In the genomic region with DNA sequence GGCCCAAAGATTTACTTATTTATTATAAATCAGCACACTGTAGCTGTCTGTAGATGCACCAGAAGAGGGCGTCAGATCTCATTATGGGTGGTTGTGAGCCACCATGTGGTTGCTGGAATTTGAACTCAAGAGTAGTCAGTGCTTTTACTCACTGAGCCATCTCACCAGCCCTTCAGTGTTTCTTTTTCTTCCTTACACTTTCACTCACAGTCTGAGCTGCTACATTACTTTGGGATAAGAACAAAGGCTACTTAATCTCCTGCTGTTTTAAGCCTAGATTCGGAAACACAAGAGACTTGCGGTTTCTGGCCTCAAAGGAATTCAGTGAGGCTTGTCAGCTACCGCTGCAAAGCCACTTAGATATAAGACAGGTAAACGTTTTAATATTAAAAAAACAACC, we compare ENCODE assay signal across 25 mouse cellular contexts. TPM values are rescaled to one million over a fixed set of nuclear protein-coding genes. Genes with fewer than 3 reads are reported as not detected.
A peak's percentile ranks its signal among the peaks of the same experiment; 100 is the strongest.
DNase-seq lines count a peak whose midpoint lies in the region; ATAC-seq and TF ChIP-seq lines count a peak whose summit lies in the region.
"Had no signal": no experiment of that assay in that cellular context is flagged by ENCODE, and none has a peak within 500 bp of the region (broad histone marks: within the 10 kb centered on the region; RNA-seq: fewer than 3 reads in every experiment).

No protein-coding gene starts in this region.

- H3K4me2 ChIP-seq in stomach, postnatal 0 days (replicated peaks; ENCODE audit: low read depth): no peak overlapping the region
- H3K4me2 ChIP-seq: forebrain, embryonic 15.5 days; hindbrain, embryonic 13.5 days had no signal

- no peaks in the 10 kb centered on the region for H3K36me3 ChIP-seq in stomach, postnatal 0 days (ENCODE audit: control insufficient read depth, insufficient read depth, low read length)
- H3K36me3 ChIP-seq in limb, embryonic 10.5 days: no peaks in the 10 kb centered on the region
- H3K36me3 ChIP-seq: embryonic facial prominence, embryonic 10.5 days; forebrain, embryonic 10.5 days; forebrain, embryonic 15.5 days; hindbrain, embryonic 13.5 days had no signal

- no peak overlapping the region for H3K27ac ChIP-seq in layer of hippocampus, adult 2 months
- no peak overlapping the region for H3K27ac ChIP-seq in stomach, postnatal 0 days (replicated peaks)
- no peak overlapping the region for H3K27ac ChIP-seq in limb, embryonic 10.5 days
- H3K27ac ChIP-seq: embryonic facial prominence, embryonic 10.5 days; forebrain, embryonic 10.5 days; forebrain, embryonic 15.5 days; hindbrain, embryonic 13.5 days; hindbrain, postnatal 0 days had no signal

- TF ChIP-seq EP300 in stomach, postnatal 0 days (optimal IDR thresholded peaks at IDR 0.05): no peak

- no peaks in the 10 kb centered on the region for H3K27me3 ChIP-seq in stomach, postnatal 0 days (ENCODE audit: control insufficient read depth, insufficient read depth, low read length)
- H3K27me3 ChIP-seq in limb, embryonic 10.5 days (ENCODE audit: low read depth, poor library complexity, severe bottlenecking): peaks cover 21% of the 10 kb centered on the region

- peak; percentile 30; the same call in 1 of the 2 replicates for TF ChIP-seq CTCF in layer of hippocampus, adult 2 months (conservative IDR thresholded peaks at IDR 0.05)
- TF ChIP-seq CTCF in stomach, postnatal 0 days (IDR thresholded peaks at IDR 0.05; ENCODE audit: low read depth): peak; percentile 25; the same call in 1 of the 2 replicates

- ATAC-seq in stomach, postnatal 0 days (ENCODE audit: low FRiP score, low TSS enrichment): no peak
- ATAC-seq: forebrain, embryonic 15.5 days; hindbrain, postnatal 0 days had no signal

- H3K9me3 ChIP-seq in stomach, postnatal 0 days (ENCODE audit: control insufficient read depth, low read length): no peaks in the 10 kb centered on the region
- H3K9me3 ChIP-seq in limb, embryonic 10.5 days (replicated peaks): no peaks in the 10 kb centered on the region
- H3K9me3 ChIP-seq: embryonic facial prominence, embryonic 10.5 days; forebrain, embryonic 10.5 days; forebrain, embryonic 15.5 days; hindbrain, embryonic 13.5 days had no signal

- no peak for DNase-seq in layer of hippocampus, adult 2 months (ENCODE audit: low spot score in 2 of 2)
- DNase-seq in layer of hippocampus, postnatal 36 days: no peak
- peak; percentile 36 for DNase-seq in thymus, postnatal 14 days
- no peak for DNase-seq in thymus, postnatal 4 days
- DNase-seq in NIH3T3 (ENCODE audit: low read depth): peak; percentile 1
- DNase-seq in stomach, postnatal 0 days (ENCODE audit: low spot score): no peak
- DNase-seq in limb, embryonic 10.5 days (ENCODE audit: low spot score): no peak
- no peak for DNase-seq in Muller cell, postnatal 12 days (ENCODE audit: inconsistent ontology term)
- DNase-seq: adrenal gland, adult 8-10 months; adrenal gland, postnatal 36 days; cerebellum, adult 2 months; cerebellum, postnatal 10 days; gastrocnemius, postnatal 36 days; heart, adult 11 months; heart, postnatal 10 days had no signal

- WGBS in stomach, postnatal 0 days: 31% methylated on average over 5 of the region's 5 CpGs
- 53% methylated on average over 5 of the region's 5 CpGs for WGBS in limb, embryonic 10.5 days

- H3K9ac ChIP-seq in stomach, postnatal 0 days (ENCODE audit: low read length): no peak overlapping the region
- H3K9ac ChIP-seq: forebrain, embryonic 15.5 days; hindbrain, embryonic 13.5 days had no signal

- no peaks in the 10 kb centered on the region for H3K4me1 ChIP-seq in stomach, postnatal 0 days (replicated peaks; ENCODE audit: control insufficient read depth, insufficient read depth)
- H3K4me1 ChIP-seq in limb, embryonic 10.5 days: peaks cover 15% of the 10 kb centered on the region
- H3K4me1 ChIP-seq: forebrain, embryonic 15.5 days; hindbrain, embryonic 13.5 days had no signal

- no peak overlapping the region for H3K4me3 ChIP-seq in layer of hippocampus, adult 2 months
- H3K4me3 ChIP-seq in stomach, postnatal 0 days (ENCODE audit: low read depth, low read length): no peak overlapping the region
- H3K4me3 ChIP-seq in limb, embryonic 10.5 days: no peak overlapping the region
- H3K4me3 ChIP-seq: embryonic facial prominence, embryonic 10.5 days; forebrain, embryonic 10.5 days; forebrain, embryonic 15.5 days; hindbrain, embryonic 13.5 days had no signal

RNA-seq across cellular contexts. Expression of a gene that starts 13.8 kb away (rescaled TPM):
- total RNA-seq in layer of hippocampus, adult 2 months (2021): 10 to 100 TPM; 43.6 to 44.1 TPM
- total RNA-seq in layer of hippocampus, postnatal 36 days (2021): 10 to 100 TPM; 43.3 to 44.5 TPM
- 126 TPM in 2 replicates for polyA plus RNA-seq in stomach, postnatal 0 days (2015; fragmentation: Nextera tagmentation; extraction: Ambion mirVana)
- 82.4 and 96.0 TPM in 2 replicates for polyA plus RNA-seq in limb, embryonic 10.5 days (2016; fragmentation: Nextera tagmentation; extraction: Ambion mirVana)

RNA-seq across cellular contexts. Expression of a gene that starts 28.0 kb away (rescaled TPM):
- total RNA-seq in layer of hippocampus, adult 2 months (2021): 10 to 100 TPM; 23.6 to 25.3 TPM
- 10 to 100 TPM; 21.2 to 23.7 TPM for total RNA-seq in layer of hippocampus, postnatal 36 days (2021)
- polyA plus RNA-seq in stomach, postnatal 0 days (2015; fragmentation: Nextera tagmentation; extraction: Ambion mirVana): 6.2 and 6.5 TPM in 2 replicates
- polyA plus RNA-seq in limb, embryonic 10.5 days (2016; fragmentation: Nextera tagmentation; extraction: Ambion mirVana): 20.1 and 24.2 TPM in 2 replicates

RNA-seq across cellular contexts. Expression of a gene that starts 42.3 kb away (rescaled TPM):
- total RNA-seq in layer of hippocampus, adult 2 months (2021): not detected
- not detected for total RNA-seq in layer of hippocampus, postnatal 36 days (2021)
- polyA plus RNA-seq in stomach, postnatal 0 days (2015; fragmentation: Nextera tagmentation; extraction: Ambion mirVana): not detected in 2 replicates
- polyA plus RNA-seq in limb, embryonic 10.5 days (2016; fragmentation: Nextera tagmentation; extraction: Ambion mirVana): 0.14 and 0.25 TPM in 2 replicates
- total RNA-seq: adrenal gland, adult 8-10 months; adrenal gland, postnatal 36 days; gastrocnemius, adult 8-10 months; gastrocnemius, postnatal 36 days; heart, postnatal 10 days; hematopoietic stem cell, adult 5-6 weeks; hindbrain, postnatal 0 days had no signal
- polyA plus RNA-seq: C2C12; cerebellum, adult 2 months; embryonic facial prominence, embryonic 14.5 days; forebrain, embryonic 15.5 days; heart, embryonic 14.5 days; hindbrain, postnatal 0 days had no signal

RNA-seq across cellular contexts. Expression of a gene that starts 53.9 kb away (rescaled TPM):
- not detected for total RNA-seq in layer of hippocampus, adult 2 months (2021)
- not detected for total RNA-seq in layer of hippocampus, postnatal 36 days (2021)
- polyA plus RNA-seq in stomach, postnatal 0 days (2015; fragmentation: Nextera tagmentation; extraction: Ambion mirVana): 0.04 TPM in 1 of 2 replicates, not detected in the other
- polyA plus RNA-seq in limb, embryonic 10.5 days (2016; fragmentation: Nextera tagmentation; extraction: Ambion mirVana): not detected in 2 replicates
- total RNA-seq: adrenal gland, adult 8-10 months; adrenal gland, postnatal 36 days; gastrocnemius, adult 8-10 months; hindbrain, postnatal 0 days had no signal
- polyA plus RNA-seq: C2C12; cerebellum, adult 2 months; embryonic facial prominence, embryonic 10.5 days; embryonic facial prominence, embryonic 14.5 days; forebrain, embryonic 10.5 days; forebrain, embryonic 15.5 days; heart, embryonic 14.5 days; hindbrain, embryonic 13.5 days; hindbrain, postnatal 0 days had no signal

Comparison
In these comparisons a context has a peak if more than half of its experiments do, and no peak if none do; other contexts are left out.
1. DNase-seq: peak in thymus, postnatal 14 days (single experiment) and NIH3T3 (single experiment); none in layer of hippocampus, adult 2 months (0 of 2), layer of hippocampus, postnatal 36 days (0 of 2), thymus, postnatal 4 days (single experiment), stomach, postnatal 0 days (single experiment), limb, embryonic 10.5 days (single experiment) and Muller cell, postnatal 12 days (single experiment).